ENCODE assay signal across 7 mouse cellular contexts in genomic region chr14:76466641-76467323, GRCm38 (mm10). TPM values are rescaled to one million over a fixed set of nuclear protein-coding genes. Genes with fewer than 3 reads are reported as not detected.
DNase-seq lines count a peak whose midpoint lies in the region; ATAC-seq and TF ChIP-seq lines count a peak whose summit lies in the region.

No protein-coding gene starts in this region.

- no peaks in the 10 kb centered on the region for H3K4me1 ChIP-seq in intestine, postnatal 0 days (replicated peaks; ENCODE audit: control insufficient read depth, insufficient read depth, low read length)
- H3K4me1 ChIP-seq in limb, embryonic 13.5 days: peaks cover 31% of the 10 kb centered on the region
- peaks cover 13% of the 10 kb centered on the region; the same call in 1 of the 2 replicates for H3K4me1 ChIP-seq in midbrain, postnatal 0 days (ENCODE audit: insufficient read depth, low read length)

- H3K27me3 ChIP-seq in intestine, postnatal 0 days (replicated peaks; ENCODE audit: control insufficient read depth, insufficient read depth, low read length): no peaks in the 10 kb centered on the region
- H3K27me3 ChIP-seq in limb, embryonic 13.5 days: no peaks in the 10 kb centered on the region
- no peaks in the 10 kb centered on the region for H3K27me3 ChIP-seq in midbrain, postnatal 0 days (ENCODE audit: insufficient read depth, low read length)

- 39% methylated on average over 18 of the region's 18 CpGs for WGBS in intestine, postnatal 0 days
- WGBS in limb, embryonic 13.5 days: 32% methylated on average over 18 of the region's 18 CpGs
- 30% methylated on average over 18 of the region's 18 CpGs for WGBS in midbrain, postnatal 0 days

- no peaks in the 10 kb centered on the region for H3K36me3 ChIP-seq in intestine, postnatal 0 days (ENCODE audit: control insufficient read depth, insufficient read depth)
- H3K36me3 ChIP-seq in limb, embryonic 13.5 days: peaks cover 6% of the 10 kb centered on the region; the same call in 1 of the 2 replicates
- no peaks in the 10 kb centered on the region for H3K36me3 ChIP-seq in midbrain, postnatal 0 days (ENCODE audit: insufficient read depth, low read length)

- H3K27ac ChIP-seq in intestine, postnatal 0 days (ENCODE audit: low read depth, low read length): no peak overlapping the region
- H3K27ac ChIP-seq in limb, embryonic 13.5 days: no peak overlapping the region
- no peak overlapping the region for H3K27ac ChIP-seq in midbrain, postnatal 0 days (ENCODE audit: low read depth, low read length)

- peak; percentile 53 for ATAC-seq in intestine, postnatal 0 days
- peak; percentile 72; the same call in 1 of the 2 replicates for ATAC-seq in limb, embryonic 13.5 days (ENCODE audit: low FRiP score, low read depth)
- ATAC-seq in midbrain, postnatal 0 days (ENCODE audit: low FRiP score): peak; percentile 88

- H3K4me2 ChIP-seq in intestine, postnatal 0 days (replicated peaks; ENCODE audit: low read depth): no peak overlapping the region
- no peak overlapping the region for H3K4me2 ChIP-seq in limb, embryonic 13.5 days (replicated peaks)
- no peak overlapping the region for H3K4me2 ChIP-seq in midbrain, postnatal 0 days (ENCODE audit: low read depth, low read length, poor library complexity, severe bottlenecking)

- peak; percentile 84 for TF ChIP-seq CTCF in intestine, postnatal 0 days (IDR thresholded peaks at IDR 0.05; ENCODE audit: low read depth)
- peak; percentile 79 for TF ChIP-seq CTCF in midbrain, postnatal 0 days (IDR thresholded peaks at IDR 0.05)

- no peak overlapping the region for H3K4me3 ChIP-seq in intestine, postnatal 0 days (ENCODE audit: low read depth, low read length)
- no peak overlapping the region for H3K4me3 ChIP-seq in limb, embryonic 13.5 days
- no peak overlapping the region for H3K4me3 ChIP-seq in midbrain, postnatal 0 days (ENCODE audit: low read depth, low read length)

- no peak overlapping the region for H3K9ac ChIP-seq in intestine, postnatal 0 days (ENCODE audit: low read depth, low read length)
- no peak overlapping the region for H3K9ac ChIP-seq in limb, embryonic 13.5 days
- no peak overlapping the region for H3K9ac ChIP-seq in midbrain, postnatal 0 days (replicated peaks; ENCODE audit: low read length, poor library complexity, severe bottlenecking)

- peak; percentile 89 for DNase-seq in adrenal gland, postnatal 10 days
- peak; percentile 91 for DNase-seq in embryo, embryonic 11 days
- peak; percentile 95 for DNase-seq in heart, adult 11 months
- DNase-seq in midbrain, postnatal 0 days (ENCODE audit: low spot score): peak; percentile 91
- peak; percentile 64 to 87 for DNase-seq in spleen, postnatal 4 days (ENCODE audit: low spot score in 2 of 2)

- no peaks in the 10 kb centered on the region for H3K9me3 ChIP-seq in intestine, postnatal 0 days (ENCODE audit: control insufficient read depth)
- no peaks in the 10 kb centered on the region for H3K9me3 ChIP-seq in limb, embryonic 13.5 days
- no peaks in the 10 kb centered on the region for H3K9me3 ChIP-seq in midbrain, postnatal 0 days (ENCODE audit: low read length)

RNA-seq across cellular contexts. Expression of gene Tsc22d1, which starts 52.0 kb away (rescaled TPM):
- 100 to 1,000 TPM; 737 to 939 TPM for total RNA-seq in adrenal gland, postnatal 10 days (2021)
- 265 and 272 TPM in 2 replicates for polyA plus RNA-seq in intestine, postnatal 0 days (2015; fragmentation: Nextera tagmentation; extraction: Ambion mirVana)
- polyA plus RNA-seq in limb, embryonic 13.5 days (2015; fragmentation: Nextera tagmentation; extraction: Ambion mirVana): 767 and 777 TPM in 2 replicates
- total RNA-seq in midbrain, postnatal 0 days (2014; rRNA removed): 574 and 673 TPM in 2 replicates
- 603 and 649 TPM in 2 replicates for polyA plus RNA-seq in midbrain, postnatal 0 days (2015; fragmentation: Nextera tagmentation; extraction: Ambion mirVana)
